Mouse (Mus musculus) hematopoietic stem cell, adult 5-6 weeks (primary cell): ENCODE measurements around the gene Psg20. TPM values are rescaled to one million over a fixed set of nuclear protein-coding genes. Genes with fewer than 3 reads are reported as not detected.
"Not testable (repeated sequence)": the region's sequence is repeated elsewhere in the genome, so short reads cannot be mapped to it uniquely, and the experiment has no call there.

Experiments used
- ATAC-seq, 2 experiments: fragments of 125-278 bp in 1 of 2; replicated peaks in 1 of 2; 2 replicates each; pipeline ENCODE4 v1.8.0; 2016 to 2017; ENCODE audit warnings: inconsistent platforms in 2 of 2, mild to moderate bottlenecking in 2 of 2, moderate number of reproducible peaks in 2 of 2, low read depth in 1 of 2, moderate TSS enrichment in 1 of 2; ENCODE audit not compliant: low FRiP score in 2 of 2, poor library complexity in 2 of 2, severe bottlenecking in 2 of 2, insufficient read depth in 1 of 2, low TSS enrichment in 1 of 2
- total RNA-seq: library from RNA; stranded (forward); fragments of 172-1452, 232-1000 nt; gene quantifications from 2 replicates; pipeline ENCODE4 v1.2.3, GENCODE M21; 2017

Gene Psg20
- not detected in 2 replicates for total RNA-seq

GRCm38 (mm10) chr7:18686085-18686484, at the start of gene Psg20:
Gene Psg20, minus strand, starts transcription at chr7:18686185.
- ATAC-seq = no peak

DNA sequence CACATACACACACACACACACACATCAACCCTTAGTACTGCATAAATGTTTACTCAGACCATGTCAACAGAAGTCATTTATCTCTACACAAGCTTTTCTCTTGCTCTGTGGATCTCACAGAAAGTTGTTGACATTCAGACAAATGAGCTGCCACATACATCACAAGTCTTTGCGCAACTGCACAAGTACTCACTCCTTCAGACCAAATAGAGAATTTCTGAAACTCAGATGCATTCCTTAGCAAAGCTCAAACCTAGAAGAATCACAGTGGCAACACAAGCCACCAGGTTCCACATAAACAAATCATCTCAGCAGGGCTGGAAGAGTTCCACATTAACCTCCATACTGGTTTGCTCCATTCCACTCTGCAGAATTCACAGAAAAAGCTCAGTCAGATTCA, 48.5 kb upstream of the Psg20 start:
- no peak for ATAC-seq

DNA sequence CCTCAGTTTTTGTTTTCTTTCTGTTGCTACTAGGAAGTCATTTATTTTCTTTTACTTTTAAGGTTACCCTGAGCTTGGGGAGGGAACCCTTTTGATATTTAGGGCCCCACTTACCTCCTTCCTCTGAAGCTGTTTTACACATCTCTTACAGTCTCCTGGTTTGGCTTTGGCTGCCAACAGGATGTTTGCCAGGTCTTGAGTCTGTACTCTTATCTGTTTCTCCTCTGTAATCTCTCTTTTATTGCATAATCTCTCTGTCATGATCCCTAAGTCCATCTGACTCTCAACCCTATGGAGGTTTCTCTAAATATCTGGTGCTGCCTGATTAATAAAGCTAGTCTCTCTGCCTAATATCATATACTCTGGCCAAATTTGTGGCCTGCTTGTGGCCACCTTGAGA, 47.1 kb upstream of the Psg20 start:
- ATAC-seq = no peak

DNA sequence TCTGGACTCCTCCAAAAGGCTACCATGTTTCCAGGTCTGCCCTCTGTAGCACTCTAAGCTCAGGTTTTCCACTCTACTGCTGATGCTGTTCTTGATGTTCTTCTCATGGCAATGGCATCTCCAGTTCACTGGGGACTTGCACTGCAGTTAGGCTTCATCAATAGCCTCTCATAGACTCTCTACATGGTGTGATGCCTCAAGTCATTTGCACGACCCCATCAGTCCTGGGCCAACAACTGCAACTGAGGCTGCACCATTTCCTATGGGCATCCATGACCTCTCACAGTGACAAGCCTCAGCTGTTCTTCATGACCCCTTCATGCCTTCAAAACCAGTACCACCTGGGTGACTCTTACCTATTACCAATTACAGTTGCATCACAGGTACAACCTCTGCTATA, 42.4 kb upstream of the Psg20 start:
- no peak for ATAC-seq

- not testable (repeated sequence) for ATAC-seq
Observed at GRCm38 (mm10) chr7:18725931-18726330, 39.9 kb upstream of the Psg20 start.

DNA sequence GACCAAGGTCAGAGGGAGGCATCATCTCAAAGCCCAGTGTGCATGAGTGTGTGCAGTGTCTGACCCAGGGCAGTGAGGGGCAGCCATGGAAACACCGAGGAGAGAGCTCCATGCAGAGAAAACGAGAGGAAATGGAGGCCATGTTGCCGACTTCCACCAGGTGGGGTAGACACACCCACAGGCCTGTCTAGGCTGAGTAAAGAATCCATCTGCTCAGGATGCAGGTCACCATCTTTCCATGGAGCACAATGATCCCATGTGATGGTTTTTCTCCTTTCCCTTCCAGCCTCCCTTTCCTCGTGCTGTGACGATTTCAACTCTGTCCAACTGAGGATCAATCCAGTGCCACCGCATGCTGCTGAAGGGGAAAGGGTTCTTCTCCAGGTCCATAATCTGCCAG, 38.0 kb upstream of the Psg20 start:
- ATAC-seq = no peak

DNA sequence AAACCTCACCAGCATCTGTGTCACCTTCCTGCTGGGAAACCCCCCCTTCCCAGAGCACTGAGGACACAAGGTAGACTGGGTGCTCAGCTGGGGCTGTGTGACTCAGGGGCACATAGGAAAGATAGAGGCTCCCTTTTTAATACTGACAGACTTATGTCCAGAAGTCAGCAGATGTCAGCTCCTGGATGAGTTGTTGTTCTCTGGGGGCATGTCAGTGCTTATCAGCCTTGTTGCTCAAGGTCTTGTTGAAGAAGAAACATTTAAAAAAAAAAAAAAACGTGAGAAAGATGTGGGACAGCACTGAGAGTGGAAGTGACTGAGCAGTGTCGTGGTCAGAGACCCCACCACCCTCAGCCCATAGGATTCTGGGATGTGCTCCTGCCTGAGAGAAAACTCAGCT, 31.8 kb upstream of the Psg20 start, which contains the start of gene Psg22:
Psg22 (plus strand) TSS at position 301 of the 400 bp plus-strand sequence.
- ATAC-seq = no peak

GRCm38 (mm10) chr7:18715546-18715945, 29.6 kb upstream of the Psg20 start:
- no peak for ATAC-seq

GRCm38 (mm10) chr7:18710846-18711245, 24.9 kb upstream of the Psg20 start:
- ATAC-seq = no peak

DNA sequence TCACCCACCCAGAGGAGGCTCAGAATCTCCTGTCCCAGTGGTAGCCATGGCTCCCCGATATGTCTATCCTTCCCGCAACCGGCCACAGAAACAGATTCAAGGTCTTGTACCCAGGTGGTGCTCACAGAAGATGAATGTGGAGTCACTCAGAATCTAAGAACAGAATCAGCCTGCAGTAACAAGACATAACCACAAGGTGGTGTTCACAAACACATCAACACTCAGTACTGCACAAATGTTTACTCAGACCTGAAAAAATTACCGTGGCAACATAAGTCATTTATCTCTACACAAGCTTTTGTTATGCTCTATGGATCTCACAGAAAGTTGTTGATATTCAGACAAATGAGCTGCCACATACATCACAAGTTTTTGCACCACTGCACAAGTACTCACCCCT, 24.3 kb upstream of the Psg20 start:
- ATAC-seq = 0 out of 4 replicates have a peak, but pooled peaks of 1 of the 2 experiments have one; percentile 42

- ATAC-seq = no peak
Observed at GRCm38 (mm10) chr7:18685586-18685985, 399 bp downstream of the Psg20 start.

DNA sequence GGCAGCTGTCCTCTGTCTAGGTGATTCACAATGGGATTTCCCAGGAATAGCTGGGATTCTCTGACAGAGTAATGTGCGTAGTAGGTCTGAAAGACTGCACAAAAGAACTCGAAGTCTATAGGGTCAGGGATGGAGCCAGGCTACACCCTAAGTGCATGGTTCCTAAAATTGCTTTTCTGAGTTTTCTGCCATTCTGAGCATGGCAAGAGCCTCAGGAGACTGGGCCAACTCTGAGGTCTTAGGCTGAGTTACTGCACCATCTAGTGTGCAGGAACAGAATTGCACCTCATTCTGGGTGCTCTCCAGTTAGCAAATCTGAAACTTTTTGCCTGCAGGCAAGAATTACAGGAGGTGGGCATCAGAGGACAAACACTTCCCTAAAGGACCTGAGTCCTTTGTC, 6.2 kb downstream of the Psg20 start:
- peak in 1 of 2 experiments; percentile 62; a peak in 3 of 4 replicates for ATAC-seq

GRCm38 (mm10) chr7:18656625-18657024, 29.4 kb downstream of the Psg20 start, which contains the start of gene Psg21:
Gene Psg21, minus strand, starts transcription at chr7:18656725.
- ATAC-seq = not testable (repeated sequence)

DNA sequence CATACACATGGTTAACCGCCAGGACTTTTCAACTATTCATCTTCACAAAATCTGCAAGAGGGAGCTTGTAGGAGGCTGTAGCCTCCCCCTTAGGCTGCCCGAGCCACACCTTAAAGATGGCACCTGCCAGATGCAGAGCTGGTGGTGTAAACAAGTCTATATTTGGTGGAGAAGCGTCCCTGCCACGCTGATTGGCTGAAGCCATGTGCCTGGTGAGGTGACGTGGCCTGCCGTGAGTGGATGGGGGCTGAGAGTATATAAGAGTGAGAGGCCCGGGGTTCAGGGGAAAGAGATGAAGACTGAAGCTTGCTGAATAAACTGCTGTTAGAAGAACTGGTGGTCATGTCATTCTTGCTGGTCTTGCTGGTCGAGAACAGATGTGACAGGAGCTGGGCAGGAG, 59.1 kb downstream of the Psg20 start:
- ATAC-seq = not testable (repeated sequence)

Other genes starting within 250 kb of the Psg20 start
- not detected in 2 replicates for gene Psg26, start 202.0 kb downstream of the Psg20 start, total RNA-seq
- not detected in 2 replicates for gene Psg25, start 153.9 kb downstream of the Psg20 start, total RNA-seq
- gene Psg27, start 118.9 kb downstream of the Psg20 start, total RNA-seq = not detected in 2 replicates
- not detected in 2 replicates for gene Psg23, start 69.7 kb downstream of the Psg20 start, total RNA-seq
- not detected in 2 replicates for gene Psg21, start 29.5 kb downstream of the Psg20 start, total RNA-seq
- gene Psg22, start 31.9 kb upstream of the Psg20 start, total RNA-seq = not detected in 2 replicates
- gene Psg19, start 112.3 kb upstream of the Psg20 start, total RNA-seq = not detected in 2 replicates
- gene Psg17, start 135.4 kb upstream of the Psg20 start, total RNA-seq = not detected in 2 replicates
- gene Mill2, start 153.8 kb upstream of the Psg20 start, total RNA-seq = 3.1 and 4.6 TPM in 2 replicates
- gene Pglyrp1, start 185.1 kb upstream of the Psg20 start, total RNA-seq = 14.1 and 39.9 TPM in 2 replicates
- gene Ccdc61, start 224.2 kb upstream of the Psg20 start, total RNA-seq = 12.6 and 15.5 TPM in 2 replicates
- 0.10 TPM in 1 of 2 replicates, not detected in the other for gene Nova2, start 239.7 kb upstream of the Psg20 start, total RNA-seq